Mouse (Mus musculus): ENCODE data around the gene Tvp23b.
A peak's percentile ranks its signal among the peaks of the same experiment; 100 is the strongest.

Gene Tvp23b

GRCm38 (mm10) chr11:62879220-62880048 lies at the start of gene Tvp23b:
Gene Tvp23b (plus strand): TSS chr11:62879455.
- peak; percentile 99 for DNase-seq

DNA sequence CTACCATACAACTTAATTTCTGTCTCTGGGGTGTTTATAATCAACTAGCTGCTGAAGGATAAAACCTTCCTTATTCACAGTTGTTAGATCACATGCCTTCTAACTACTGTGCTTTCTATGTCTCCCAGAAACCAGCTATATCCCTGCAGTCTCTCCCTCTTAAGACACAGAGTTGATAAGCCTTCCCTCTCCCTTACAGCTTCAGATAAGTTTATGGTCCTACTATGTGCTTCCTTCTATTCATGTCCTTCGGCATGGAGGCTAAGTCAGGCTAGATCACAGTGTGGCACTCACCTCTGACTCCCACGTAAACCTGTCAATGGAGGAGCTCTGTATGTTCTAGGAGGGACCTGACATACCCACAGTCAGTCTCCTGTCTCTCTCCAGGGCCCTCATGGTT lies 48.9 kb upstream of the Tvp23b start:
- DNase-seq = no peak

DNA sequence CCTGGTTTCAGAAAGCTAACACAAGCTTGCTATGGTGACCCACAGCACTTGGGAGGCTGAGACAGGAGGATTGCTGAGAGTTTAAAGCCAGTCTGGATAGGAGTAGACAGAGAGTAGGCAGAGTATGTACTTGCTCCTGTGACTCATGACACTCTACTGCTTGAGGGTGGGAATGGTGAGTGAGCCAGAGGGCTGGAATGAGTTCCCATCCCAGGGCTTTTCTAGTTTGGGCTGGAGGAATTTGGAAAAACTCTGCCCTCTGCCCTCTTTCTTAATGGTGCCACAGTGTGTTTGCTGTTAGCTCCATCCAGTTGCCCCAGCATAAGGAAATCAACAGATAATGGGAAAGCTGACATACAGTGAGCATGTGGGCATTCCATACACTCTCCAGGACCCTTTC lies 47.3 kb upstream of the Tvp23b start:
- no peak for DNase-seq

DNA sequence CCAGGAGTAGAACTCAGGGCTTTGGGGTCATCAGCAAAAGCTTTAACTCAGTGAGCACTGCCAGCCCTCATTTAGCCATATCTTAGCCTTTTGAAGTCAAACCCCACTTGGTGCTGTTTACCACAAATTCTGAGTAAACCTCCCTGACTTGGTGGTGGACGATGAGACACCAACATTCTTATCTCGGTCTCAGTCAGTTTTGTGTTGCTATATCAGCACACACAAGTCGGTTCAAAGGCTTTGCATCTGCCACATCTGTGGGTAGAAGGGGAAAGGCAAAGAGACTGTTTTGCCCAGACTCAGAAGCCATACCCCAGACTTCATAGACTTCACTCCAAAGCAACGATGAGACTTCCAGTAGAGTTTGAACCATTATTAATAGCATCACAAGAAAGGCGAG lies 34.7 kb upstream of the Tvp23b start:
- DNase-seq = no peak

DNA sequence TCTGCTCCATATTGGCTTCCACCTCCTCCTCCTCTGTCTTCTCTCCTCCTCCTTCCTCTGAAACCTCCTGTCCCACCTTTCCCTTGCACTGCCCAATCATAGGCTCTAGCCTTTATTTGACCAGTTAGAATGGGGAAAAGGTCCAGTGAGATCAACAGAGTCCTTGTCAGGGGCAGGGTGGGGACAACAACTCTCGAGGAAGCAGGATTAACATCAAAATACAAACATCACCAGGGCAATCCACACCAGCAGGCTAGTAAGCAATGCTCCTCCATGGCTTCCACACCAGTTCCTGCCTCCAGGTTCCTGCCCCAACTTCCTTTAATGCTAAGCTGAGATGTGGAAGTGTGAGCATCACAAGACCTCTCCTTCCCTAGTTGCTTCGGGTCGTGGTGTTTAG lies 33.5 kb upstream of the Tvp23b start:
- no peak for DNase-seq

DNA sequence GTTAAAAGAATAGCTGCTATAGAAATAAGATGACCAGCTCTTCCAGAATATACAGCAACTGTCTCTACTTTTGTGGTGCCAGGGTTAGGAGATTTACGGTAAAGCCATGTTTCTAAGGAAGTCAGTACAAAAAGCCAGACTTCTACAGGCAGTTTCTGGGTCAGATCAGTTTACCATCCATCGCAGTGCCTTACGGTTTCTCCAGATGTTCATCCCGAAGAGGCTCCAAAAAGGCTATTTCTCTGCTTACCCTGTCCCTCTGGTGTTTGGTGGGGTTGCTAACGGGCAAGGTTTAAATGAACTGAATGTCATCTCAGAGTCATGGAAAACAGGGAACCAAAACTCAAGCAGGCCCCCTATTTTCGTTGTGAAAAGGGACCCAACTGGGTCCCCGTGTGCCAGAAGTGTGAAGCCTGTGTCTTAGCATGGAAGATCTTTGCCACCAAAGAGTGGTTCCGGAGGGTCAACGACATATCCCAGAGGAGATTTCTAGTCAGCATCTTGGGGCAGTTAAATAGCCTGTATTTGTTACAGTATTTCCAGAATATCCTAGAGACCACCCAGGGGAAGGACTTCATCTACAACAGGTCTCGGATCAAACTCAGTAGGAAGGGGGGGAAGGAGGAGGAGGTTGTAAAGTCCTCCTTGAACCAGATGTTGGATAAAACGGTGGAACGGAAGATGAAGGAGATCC lies 32.1 kb upstream of the Tvp23b start, which contains the start of gene Fbxw10:
Gene Fbxw10 (plus strand): TSS at position 109 of the 694 bp plus-strand sequence.
- peak; percentile 26 for DNase-seq

DNA sequence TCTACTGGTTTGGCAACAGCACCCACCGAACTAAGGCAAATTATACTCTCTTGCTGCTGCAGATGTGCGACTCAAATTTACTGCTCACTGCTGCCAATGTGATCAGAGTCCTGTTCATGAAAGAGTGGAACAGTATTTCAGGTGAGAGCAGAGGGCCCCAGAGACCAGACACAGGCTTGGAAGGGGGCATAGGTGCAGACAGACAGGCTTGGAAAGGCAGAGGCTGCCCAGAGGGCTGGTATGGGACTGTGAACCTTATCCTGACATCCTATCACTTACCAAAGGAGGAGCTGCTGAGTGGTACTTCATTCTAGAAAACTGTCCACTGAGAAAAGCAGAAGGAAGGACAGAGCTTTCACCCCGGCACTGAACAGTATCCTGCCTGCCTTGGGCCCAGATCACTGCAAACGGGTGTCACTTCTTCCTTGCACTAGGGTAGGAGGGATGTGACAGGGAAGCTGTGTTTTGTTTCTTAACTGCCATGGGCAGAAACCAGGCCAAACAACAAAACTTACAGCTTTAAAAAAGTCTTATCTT lies 31.5 kb upstream of the Tvp23b start:
- peak; percentile 8 for DNase-seq

DNA sequence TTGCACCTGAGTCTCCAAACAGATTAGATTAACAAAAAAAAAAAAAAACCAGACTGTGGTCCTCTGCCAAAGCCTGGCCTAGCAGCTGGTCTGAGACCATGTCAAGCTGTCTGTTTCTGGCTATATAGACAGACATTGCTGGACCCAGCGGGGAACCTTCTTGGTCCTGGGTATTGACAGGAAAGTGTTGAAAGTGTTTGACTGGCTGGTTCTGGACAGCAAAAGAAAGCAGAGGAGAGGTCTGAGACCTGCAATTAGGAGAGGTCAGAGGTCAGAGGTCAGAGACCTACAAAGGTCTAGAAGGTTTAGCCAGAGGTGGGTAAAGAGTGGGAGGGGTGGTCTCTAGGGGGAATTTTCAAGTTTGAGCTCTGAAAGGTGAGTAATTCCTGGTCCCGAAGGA lies 31.0 kb upstream of the Tvp23b start:
- DNase-seq = no peak

DNA sequence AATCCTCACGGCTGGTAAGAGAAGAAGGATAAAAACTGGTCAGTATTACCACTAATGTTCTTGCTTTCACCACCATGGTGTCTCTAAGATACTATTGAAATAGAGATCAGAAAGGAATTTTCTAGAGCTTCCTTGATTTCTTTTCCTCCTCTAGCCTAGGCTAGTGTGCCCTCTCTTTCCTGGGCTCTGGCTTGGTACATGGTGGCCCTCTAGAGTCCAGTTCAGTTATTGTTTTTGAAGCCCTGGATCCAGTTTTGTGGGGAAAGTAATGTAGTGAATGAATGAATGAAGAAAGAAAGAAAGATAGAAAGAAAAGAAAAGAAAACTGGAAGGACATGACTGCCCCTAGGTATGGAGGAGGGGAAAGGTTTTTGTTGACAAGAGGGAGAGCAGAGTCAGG lies 28.1 kb upstream of the Tvp23b start:
- DNase-seq = peak; percentile 57

GRCm38 (mm10) chr11:62853334-62853733 lies 25.9 kb upstream of the Tvp23b start:
- DNase-seq = no peak

DNA sequence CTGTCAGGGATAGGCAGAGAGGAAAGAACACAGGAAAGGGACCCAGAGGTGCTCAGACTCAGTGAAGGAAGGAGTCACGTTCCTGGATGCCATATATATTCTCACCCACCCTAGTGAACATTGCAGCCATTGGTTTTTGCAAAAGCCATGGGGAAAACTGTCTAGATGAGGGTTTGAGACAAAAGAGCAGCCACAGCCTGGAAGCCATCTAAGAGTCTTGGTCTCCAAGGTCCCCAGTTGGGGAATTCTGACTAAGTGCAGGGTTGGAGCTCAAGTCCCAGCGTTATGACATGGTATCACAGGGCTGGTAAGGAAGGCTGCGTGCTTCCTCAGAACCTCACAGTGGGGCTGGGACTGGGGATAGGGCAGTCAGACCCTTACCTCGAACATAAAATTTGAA lies 13.7 kb upstream of the Tvp23b start:
- no peak for DNase-seq

GRCm38 (mm10) chr11:62866685-62867084 lies 12.6 kb upstream of the Tvp23b start:
- DNase-seq = no peak

GRCm38 (mm10) chr11:62869201-62869600 lies 10.1 kb upstream of the Tvp23b start:
- DNase-seq = no peak

- no peak for DNase-seq
Measured at GRCm38 (mm10) chr11:62869715-62870371, 9.4 kb upstream of the Tvp23b start.

- DNase-seq = no peak
Measured at GRCm38 (mm10) chr11:62873479-62873878, 5.8 kb upstream of the Tvp23b start.

DNA sequence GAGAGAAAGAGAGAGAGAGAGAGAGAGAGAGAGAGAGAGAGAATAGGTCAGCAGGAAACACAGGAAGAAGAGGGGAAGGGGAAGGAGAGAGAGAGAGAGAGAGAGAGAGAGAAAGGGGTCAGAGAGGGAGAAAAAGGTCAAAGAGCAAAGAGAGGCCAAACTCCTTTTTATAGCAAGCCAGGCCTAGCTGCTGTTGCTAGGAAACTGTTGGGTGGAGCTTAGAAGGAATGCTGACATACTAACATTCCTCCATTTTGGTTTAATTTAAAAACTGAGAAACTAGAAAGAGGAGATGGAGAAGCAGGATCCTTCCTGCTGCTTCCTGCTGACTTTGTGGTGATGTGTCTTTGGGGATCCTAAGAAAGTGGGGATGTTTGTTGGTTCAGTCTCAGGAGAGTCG lies 3.6 kb upstream of the Tvp23b start:
- no peak for DNase-seq

GRCm38 (mm10) chr11:62876445-62876844 lies 2.8 kb upstream of the Tvp23b start:
- DNase-seq = no peak

- DNase-seq = no peak
Measured at GRCm38 (mm10) chr11:62877391-62877790, 1.9 kb upstream of the Tvp23b start.

GRCm38 (mm10) chr11:62878728-62879127 lies 527 bp upstream of the Tvp23b start:
- DNase-seq = no peak

GRCm38 (mm10) chr11:62883407-62883806 lies 4.2 kb downstream of the Tvp23b start:
- DNase-seq = no peak

DNA sequence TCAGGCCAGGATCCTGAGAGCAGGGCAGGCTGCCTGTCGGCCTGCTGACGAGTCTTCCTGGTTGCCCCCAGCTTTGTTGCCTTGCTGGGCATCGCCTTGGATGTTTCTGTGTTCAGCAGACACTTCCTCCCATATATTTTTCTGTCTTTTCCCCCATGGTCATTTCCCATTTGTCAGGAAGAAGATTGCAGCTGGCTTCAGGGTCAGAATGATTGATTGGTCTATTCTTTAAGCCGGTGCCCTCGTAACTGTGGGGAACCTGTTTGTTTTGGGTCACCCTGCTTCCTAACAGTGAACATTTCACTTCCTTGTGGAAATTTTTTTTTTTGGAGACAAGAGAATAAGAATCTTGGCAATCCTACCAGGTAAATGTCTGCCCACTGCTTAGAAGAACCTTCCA lies 6.1 kb downstream of the Tvp23b start:
- DNase-seq = no peak

- peak; percentile 38 for DNase-seq
Measured at GRCm38 (mm10) chr11:62890796-62891195, 11.5 kb downstream of the Tvp23b start.

- DNase-seq = no peak
Measured at GRCm38 (mm10) chr11:62891763-62892162, 12.5 kb downstream of the Tvp23b start.
